Mouse (Mus musculus): ENCODE results near the gene Gm13276. TPM values are rescaled to one million over a fixed set of nuclear protein-coding genes. Genes with fewer than 3 reads are reported as not detected.

Gm13276 gene
- polyA plus RNA-seq, 1 experiment = not detected

Other genes starting within 250 kb of the Gm13276 start
- not detected in 2 replicates for gene Ifna15, start 227.5 kb upstream of the Gm13276 start, polyA plus RNA-seq (2012; rRNA removed)
- not detected in 2 replicates for gene Ifna14, start 213.9 kb upstream of the Gm13276 start, polyA plus RNA-seq (2012; rRNA removed)
- not detected in 2 replicates for gene Ifna9, start 193.3 kb upstream of the Gm13276 start, polyA plus RNA-seq (2012; rRNA removed)
- gene Ifna12, start 182.3 kb upstream of the Gm13276 start, polyA plus RNA-seq (2012; rRNA removed) = not detected in 2 replicates
- gene C87499, start 151.3 kb upstream of the Gm13276 start, polyA plus RNA-seq (2012; rRNA removed) = 1.1 and 1.9 TPM in 2 replicates
- not detected in 2 replicates for gene Ifna13, start 141.2 kb upstream of the Gm13276 start, polyA plus RNA-seq (2012; rRNA removed)
- gene Ifna16, start 108.8 kb upstream of the Gm13276 start, polyA plus RNA-seq (2012; rRNA removed) = not detected in 2 replicates
- not detected in 2 replicates for gene Ifna2, start 101.8 kb upstream of the Gm13276 start, polyA plus RNA-seq (2012; rRNA removed)
- not detected in 2 replicates for gene Ifnab, start 94.3 kb upstream of the Gm13276 start, polyA plus RNA-seq (2012; rRNA removed)
- 0.54 and 0.57 TPM in 2 replicates for gene Gm26566, start 63.9 kb upstream of the Gm13276 start, polyA plus RNA-seq (2012; rRNA removed)
- 26.4 and 40.2 TPM in 2 replicates for gene Klhl9, start 63.2 kb upstream of the Gm13276 start, polyA plus RNA-seq (2012; rRNA removed)
- gene Gm13271, start 30.8 kb upstream of the Gm13276 start, polyA plus RNA-seq (2012; rRNA removed) = not detected in 2 replicates
- gene Gm13283, start 25.6 kb upstream of the Gm13276 start, polyA plus RNA-seq (2012; rRNA removed) = not detected in 2 replicates
- not detected in 2 replicates for gene Gm13290, start 11.9 kb upstream of the Gm13276 start, polyA plus RNA-seq (2012; rRNA removed)
- gene Gm13289, start 8.8 kb upstream of the Gm13276 start, polyA plus RNA-seq (2012; rRNA removed) = not detected in 2 replicates
- gene Gm13272, start 5.9 kb upstream of the Gm13276 start, polyA plus RNA-seq (2012; rRNA removed) = not detected in 2 replicates
- not detected in 2 replicates for gene Ifnz, start 3.6 kb upstream of the Gm13276 start, polyA plus RNA-seq (2012; rRNA removed)
- gene Gm13277, start 2.9 kb downstream of the Gm13276 start, polyA plus RNA-seq (2012; rRNA removed) = not detected in 2 replicates
- not detected in 2 replicates for gene Gm13278, start 5.8 kb downstream of the Gm13276 start, polyA plus RNA-seq (2012; rRNA removed)
- gene Gm13275, start 8.8 kb downstream of the Gm13276 start, polyA plus RNA-seq (2012; rRNA removed) = not detected in 2 replicates
- not detected in 2 replicates for gene Gm13279, start 11.7 kb downstream of the Gm13276 start, polyA plus RNA-seq (2012; rRNA removed)
- gene Gm13285, start 14.0 kb downstream of the Gm13276 start, polyA plus RNA-seq (2012; rRNA removed) = not detected in 2 replicates
- not detected in 2 replicates for gene Gm13287, start 17.5 kb downstream of the Gm13276 start, polyA plus RNA-seq (2012; rRNA removed)
- gene Gm13288, start 19.8 kb downstream of the Gm13276 start, polyA plus RNA-seq (2012; rRNA removed) = 0.06 TPM in 1 of 2 replicates, not detected in the other
- gene Ifna7, start 30.5 kb downstream of the Gm13276 start, polyA plus RNA-seq (2012; rRNA removed) = not detected in 2 replicates
- not detected in 2 replicates for gene Ifna11, start 34.2 kb downstream of the Gm13276 start, polyA plus RNA-seq (2012; rRNA removed)
- not detected in 2 replicates for gene Ifna6, start 41.7 kb downstream of the Gm13276 start, polyA plus RNA-seq (2012; rRNA removed)
- gene Ifna5, start 49.8 kb downstream of the Gm13276 start, polyA plus RNA-seq (2012; rRNA removed) = not detected in 2 replicates
- not detected in 2 replicates for gene Ifna4, start 56.2 kb downstream of the Gm13276 start, polyA plus RNA-seq (2012; rRNA removed)
- gene Ifna1, start 64.4 kb downstream of the Gm13276 start, polyA plus RNA-seq (2012; rRNA removed) = not detected in 2 replicates
- 0.33 and 1.0 TPM in 2 replicates for gene Ifne, start 94.5 kb downstream of the Gm13276 start, polyA plus RNA-seq (2012; rRNA removed)

Measured in ovary, adult 2 months (tissue).